Mouse (Mus musculus): ENCODE results near the gene Prkar2a. TPM values are rescaled to one million over a fixed set of nuclear protein-coding genes. Genes with fewer than 3 reads are reported as not detected.
A peak's percentile ranks its signal among the peaks of the same experiment; 100 is the strongest.
"Not testable (repeated sequence)": the region's sequence is repeated elsewhere in the genome, so short reads cannot be mapped to it uniquely, and the experiment has no call there.

The Prkar2a gene
- 10 to 100 TPM; 74.3 to 75.9 TPM for total RNA-seq (2021)
- long read RNA-seq, experiment 1, full-length matches to known transcripts, result 62 of 80 reads
- long read RNA-seq, experiment 1, partial matches to known transcripts, result 4 of 80 reads
- long read RNA-seq, experiment 1, other reads (novel, unspliced or antisense), result 14 of 80 reads
- long read RNA-seq, experiment 2, full-length matches to known transcripts, result 91 of 108 reads
- long read RNA-seq, experiment 2, partial matches to known transcripts, result 4 of 108 reads
- long read RNA-seq, experiment 2, other reads (novel, unspliced or antisense), result 13 of 108 reads

GRCm38 (mm10) chr9:108689106-108689505, at the start of gene Prkar2a:
Gene Prkar2a, plus strand, starts transcription at chr9:108689314.
- DNase-seq, result no peak
- intact Hi-C loops (cut with DNase I), result no loop called here

- intact Hi-C loops (cut with DNase I), result no loop called here
- DNase-seq, result no peak
These were observed 49.3 kb upstream of the Prkar2a start for GRCm38 (mm10) chr9:108639825-108640224.

GRCm38 (mm10) chr9:108648166-108648565, 40.9 kb upstream of the Prkar2a start:
- DNase-seq, result no peak

GRCm38 (mm10) chr9:108648611-108649560, 40.2 kb upstream of the Prkar2a start, which contains the start of gene Arih2:
Gene Arih2, minus strand, starts transcription at chr9:108649386.
- intact Hi-C loops (cut with DNase I), result loop anchor here (5.0 kb wide), 1 partner anchor 52 kb away; the partner anchor contains the start of gene P4htm
- DNase-seq, result peak; percentile 92 to 95

More at GRCm38 (mm10) chr9:108648166-108648565, 40.9 kb upstream of the Prkar2a start:
- intact Hi-C loops (cut with DNase I), result loop anchor here (5.0 kb wide), 1 partner anchor 51 kb away; the partner anchor contains the start of gene P4htm

GRCm38 (mm10) chr9:108649561-108650440, 39.3 kb upstream of the Prkar2a start:
- no peak for DNase-seq

GRCm38 (mm10) chr9:108654566-108655464, 34.3 kb upstream of the Prkar2a start:
- DNase-seq, result no peak
- intact Hi-C loops (cut with DNase I), result no loop called here

More at GRCm38 (mm10) chr9:108649561-108650440, 39.3 kb upstream of the Prkar2a start:
- intact Hi-C loops (cut with DNase I), result loop anchor here (1.0 to 5.0 kb wide), 2 partner anchors 14 to 52 kb away; partner anchors contain the start of gene P4htm

- DNase-seq; intact Hi-C loops (cut with DNase I): not testable (repeated sequence)
These were observed 33.2 kb upstream of the Prkar2a start for GRCm38 (mm10) chr9:108655865-108656264.

GRCm38 (mm10) chr9:108661677-108662612, 27.2 kb upstream of the Prkar2a start, which contains the start of gene Slc25a20:
Gene Slc25a20, plus strand, starts transcription at chr9:108662088.
- DNase-seq, result peak; percentile 79 to 88
- intact Hi-C loops (cut with DNase I), result no loop called here

GRCm38 (mm10) chr9:108662660-108663059, 26.5 kb upstream of the Prkar2a start:
- peak in 1 of 2 experiments; percentile 5 for DNase-seq
- intact Hi-C loops (cut with DNase I), result loop anchor here (1.0 kb wide), 1 partner anchor 12 kb away; no protein-coding TSS in a partner anchor

GRCm38 (mm10) chr9:108669875-108670274, 19.2 kb upstream of the Prkar2a start:
- intact Hi-C loops (cut with DNase I), result no loop called here

GRCm38 (mm10) chr9:108673151-108673550, 16.0 kb upstream of the Prkar2a start:
- intact Hi-C loops (cut with DNase I), result no loop called here
- peak in 1 of 2 experiments; percentile 18 for DNase-seq

More at GRCm38 (mm10) chr9:108669875-108670274, 19.2 kb upstream of the Prkar2a start:
- DNase-seq, result peak in 1 of 2 experiments; percentile 14

GRCm38 (mm10) chr9:108680026-108680425, 9.1 kb upstream of the Prkar2a start:
- DNase-seq, result no peak
- intact Hi-C loops (cut with DNase I), result no loop called here

- intact Hi-C loops (cut with DNase I), result no loop called here
These were observed 2.6 kb upstream of the Prkar2a start for GRCm38 (mm10) chr9:108686475-108686887.

GRCm38 (mm10) chr9:108687181-108687580, 1.9 kb upstream of the Prkar2a start:
- no peak for DNase-seq
- intact Hi-C loops (cut with DNase I), result no loop called here

More at GRCm38 (mm10) chr9:108686475-108686887, 2.6 kb upstream of the Prkar2a start:
- DNase-seq, result no peak

- intact Hi-C loops (cut with DNase I), result no loop called here
- no peak for DNase-seq
These were observed 1.4 kb upstream of the Prkar2a start for GRCm38 (mm10) chr9:108687686-108688085.

- DNase-seq, result no peak
- intact Hi-C loops (cut with DNase I), result no loop called here
These were observed 663 bp upstream of the Prkar2a start for GRCm38 (mm10) chr9:108688451-108688850.

GRCm38 (mm10) chr9:108689993-108690392, 879 bp downstream of the Prkar2a start:
- intact Hi-C loops (cut with DNase I), result no loop called here
- no peak for DNase-seq
